ENCODE assay signal across 8 mouse cellular contexts in the genomic region with DNA sequence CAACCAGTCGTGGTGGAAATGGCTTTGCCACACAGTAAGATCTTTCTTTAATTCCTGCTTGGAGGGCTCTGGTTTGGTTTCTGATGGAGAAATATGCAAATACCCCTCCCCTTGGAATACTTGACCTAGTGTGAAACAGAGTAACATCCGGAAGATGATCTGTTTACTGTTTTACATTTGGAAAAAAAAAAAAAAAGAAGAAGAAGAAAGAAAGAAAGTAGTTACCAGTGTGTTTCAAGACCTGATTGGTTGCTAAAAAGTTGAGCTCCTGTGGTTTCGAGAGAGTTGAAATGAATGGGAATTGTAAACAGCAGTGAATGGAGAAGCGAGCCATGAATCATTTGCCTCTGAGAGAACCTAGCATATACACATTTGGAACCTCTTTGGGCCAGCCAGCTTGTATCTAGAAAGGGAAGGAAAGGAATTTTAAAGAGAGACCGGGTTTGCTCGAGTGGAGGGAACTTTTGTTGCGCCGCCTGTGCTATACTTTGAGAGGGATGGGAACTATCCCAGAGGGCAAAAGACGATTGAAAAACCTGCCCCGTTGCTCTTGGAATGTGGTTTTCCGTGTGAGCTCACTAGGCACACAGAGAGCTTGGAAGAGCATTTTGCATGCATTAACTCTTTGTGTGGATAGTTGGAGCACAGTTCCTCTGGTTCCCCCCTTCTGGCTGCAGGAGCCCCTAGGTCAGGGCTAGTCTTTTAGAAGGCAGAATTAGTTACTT.
DNase-seq lines count a peak whose midpoint lies in the region; ATAC-seq lines count a peak whose summit lies in the region.

No protein-coding gene starts in this region.

- no peak for ATAC-seq in heart, embryonic 13.5 days (ENCODE audit: extremely low read depth, insufficient number of reproducible peaks, low FRiP score, low TSS enrichment)
- no peak for ATAC-seq in midbrain, embryonic 13.5 days

- peaks cover 14% of the 10 kb centered on the region for H3K36me3 ChIP-seq in heart, embryonic 13.5 days
- H3K36me3 ChIP-seq in midbrain, embryonic 13.5 days: peaks cover 3% of the 10 kb centered on the region; the same call in 1 of the 2 replicates

- peak overlapping the region; percentile 69 for H3K4me2 ChIP-seq in heart, embryonic 13.5 days
- peak overlapping the region; percentile 49 for H3K4me2 ChIP-seq in midbrain, embryonic 13.5 days (replicated peaks)

- H3K9me3 ChIP-seq in heart, embryonic 13.5 days: no peaks in the 10 kb centered on the region
- H3K9me3 ChIP-seq in midbrain, embryonic 13.5 days: no peaks in the 10 kb centered on the region

- WGBS in heart, embryonic 13.5 days: 10% methylated on average over 11 of the region's 11 CpGs
- 1% methylated on average over 11 of the region's 11 CpGs for WGBS in midbrain, embryonic 13.5 days

- no peaks in the 10 kb centered on the region for H3K27me3 ChIP-seq in heart, embryonic 13.5 days (replicated peaks)
- no peaks in the 10 kb centered on the region for H3K27me3 ChIP-seq in midbrain, embryonic 13.5 days

- no peak for DNase-seq in heart, adult 9 months (ENCODE audit: low spot score in 2 of 2)
- DNase-seq in embryo, embryonic 10.5 days (ENCODE audit: low spot score): peak; percentile 71
- DNase-seq in hindlimb bud, embryonic 11.5 days (ENCODE audit: extremely low spot score, low read depth, low spot score): peak; percentile 18
- DNase-seq in ovary, postnatal 10 days (ENCODE audit: low spot score): no peak
- no peak for DNase-seq in gastrocnemius, postnatal 10 days
- no peak for DNase-seq in MN1 (ENCODE audit: low spot score)

- peak overlapping the region; percentile 82 for H3K27ac ChIP-seq in heart, embryonic 13.5 days (replicated peaks)
- 0 out of 2 replicates have a peak overlapping the region, but pooled peaks have one; percentile 41 for H3K27ac ChIP-seq in midbrain, embryonic 13.5 days

- H3K9ac ChIP-seq in heart, embryonic 13.5 days: peak overlapping the region; percentile 77
- H3K9ac ChIP-seq in midbrain, embryonic 13.5 days (replicated peaks): 0 out of 2 replicates have a peak overlapping the region, but pooled peaks have one; percentile 11

- peak overlapping the region; percentile 52 for H3K4me3 ChIP-seq in heart, embryonic 13.5 days
- peak overlapping the region; percentile 23 for H3K4me3 ChIP-seq in midbrain, embryonic 13.5 days (replicated peaks)

- H3K4me1 ChIP-seq in heart, embryonic 13.5 days: peaks cover 56% of the 10 kb centered on the region
- peaks cover 36% of the 10 kb centered on the region for H3K4me1 ChIP-seq in midbrain, embryonic 13.5 days (replicated peaks)

Comparison
In these comparisons a context has a peak if more than half of its experiments do, and no peak if none do; other contexts are left out.
1. DNase-seq: peak in embryo, embryonic 10.5 days (single experiment) and hindlimb bud, embryonic 11.5 days (single experiment); none in heart, adult 9 months (0 of 2), ovary, postnatal 10 days (single experiment), gastrocnemius, postnatal 10 days (single experiment) and MN1 (single experiment).